Mouse (Mus musculus): ENCODE data around the gene Shisa9.

The Shisa9 gene

GRCm38 (mm10) chr16:12197611-12198010 is 213.7 kb downstream of the Shisa9 start:
- DNase-seq (ENCODE audit: low spot score in 2 of 2), result peak in 1 of 2 experiments; percentile 48

GRCm38 (mm10) chr16:12201216-12201615 is 217.3 kb downstream of the Shisa9 start:
- DNase-seq (ENCODE audit: low spot score in 2 of 2), result peak in 1 of 2 experiments; percentile 49

DNA sequence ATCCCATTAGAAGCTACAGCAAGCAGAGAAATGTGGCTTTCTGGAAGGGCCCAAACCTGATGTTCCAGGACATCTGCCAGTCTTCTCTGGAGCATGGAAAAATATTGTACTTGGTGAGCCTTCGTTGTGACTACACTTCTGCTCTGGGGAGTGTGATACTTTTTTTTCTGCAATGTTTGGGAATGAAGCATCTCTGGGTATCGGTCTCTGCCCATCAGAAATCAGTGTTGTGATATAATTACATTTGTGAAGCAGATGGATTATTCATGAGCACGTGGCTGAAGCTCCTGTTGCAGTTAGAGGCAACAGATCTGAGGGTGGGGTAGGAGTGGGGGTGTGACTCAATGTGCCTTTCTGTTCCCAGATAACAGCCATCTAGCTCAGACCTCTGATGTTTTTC is 218.2 kb downstream of the Shisa9 start:
- DNase-seq (ENCODE audit: low spot score in 2 of 2), result no peak

DNA sequence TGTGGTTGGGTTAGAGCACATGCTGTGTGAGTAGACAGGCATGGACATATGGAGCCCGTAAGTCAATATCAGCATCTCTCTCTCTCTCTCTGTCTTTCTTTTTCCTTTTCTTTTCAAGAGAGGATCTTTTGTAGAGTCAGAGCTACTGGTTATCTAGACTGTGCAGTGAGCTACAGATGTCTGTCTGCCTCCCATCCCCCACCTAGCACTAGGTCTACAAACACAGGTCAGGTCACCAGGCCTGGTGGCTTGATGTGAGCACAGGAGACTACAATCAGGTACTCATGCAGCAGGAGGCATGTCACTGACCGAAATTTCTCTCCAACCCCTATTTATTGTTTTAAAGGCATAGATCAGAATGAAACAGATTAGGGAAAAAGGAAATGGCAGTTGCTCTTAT is 219.1 kb downstream of the Shisa9 start:
- no peak for DNase-seq (ENCODE audit: low spot score in 2 of 2)

DNA sequence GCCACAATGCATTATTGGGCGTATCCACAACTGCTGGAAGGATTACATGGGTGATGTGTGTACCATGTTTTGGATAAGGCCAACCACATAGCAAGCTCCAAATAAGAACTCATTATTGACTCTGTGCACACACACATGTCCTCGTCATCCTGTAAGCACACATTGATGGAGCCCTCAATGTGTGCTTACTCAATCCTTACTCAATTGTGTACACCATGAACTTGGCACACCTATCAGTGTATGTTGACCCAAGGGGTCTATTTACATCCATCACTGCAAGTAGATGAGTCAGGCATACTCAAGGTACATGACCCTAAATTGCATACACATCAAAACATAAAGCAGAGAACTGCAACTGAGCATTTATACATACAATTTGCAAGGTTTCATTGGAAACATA is 220.5 kb downstream of the Shisa9 start:
- no peak for DNase-seq (ENCODE audit: low spot score in 2 of 2)

DNA sequence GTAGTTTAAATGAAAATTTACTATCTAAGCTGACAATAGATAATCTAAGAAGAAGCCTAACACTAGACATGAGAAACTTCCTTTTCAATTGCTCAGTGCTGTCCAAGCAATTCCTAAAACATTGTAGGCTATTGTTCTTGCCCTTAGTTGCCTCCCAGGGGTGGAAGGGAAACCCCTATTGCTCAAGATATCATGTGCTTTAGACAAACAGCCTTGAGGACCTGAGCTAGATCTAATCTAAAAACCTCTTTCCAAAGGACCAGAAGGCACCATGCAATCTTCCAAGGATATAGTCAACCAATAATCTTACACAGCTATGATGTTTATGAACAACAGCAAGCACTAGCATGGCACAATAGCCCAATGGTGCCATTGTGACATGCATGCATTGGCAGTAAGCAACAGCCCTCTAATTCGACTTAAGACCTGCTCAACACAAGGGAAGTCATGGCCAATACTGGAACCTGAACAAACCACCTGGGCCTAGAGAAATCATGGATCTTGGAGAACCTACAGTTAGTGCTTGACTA is 222.6 kb downstream of the Shisa9 start:
- DNase-seq (ENCODE audit: low spot score in 2 of 2), result no peak

DNA sequence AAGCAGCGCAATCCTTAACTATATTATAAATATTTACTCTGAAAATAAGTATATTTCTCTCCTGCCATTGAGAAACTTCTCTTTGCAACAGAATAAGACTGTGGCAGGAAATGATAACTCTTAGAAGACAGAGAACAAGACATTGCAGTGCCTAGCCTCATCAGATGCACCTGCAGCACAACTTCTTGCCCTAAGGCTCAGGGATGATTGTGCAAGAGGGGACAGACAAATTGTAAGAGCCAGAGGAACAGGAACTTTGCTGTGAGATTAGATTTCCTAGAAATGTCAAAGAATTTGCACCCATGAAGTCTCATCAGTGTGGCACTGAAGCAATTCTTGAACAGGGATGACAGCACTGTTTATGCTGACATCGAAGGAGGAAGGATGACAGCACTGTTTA is 223.0 kb downstream of the Shisa9 start:
- no peak for DNase-seq (ENCODE audit: low spot score in 2 of 2)

DNA sequence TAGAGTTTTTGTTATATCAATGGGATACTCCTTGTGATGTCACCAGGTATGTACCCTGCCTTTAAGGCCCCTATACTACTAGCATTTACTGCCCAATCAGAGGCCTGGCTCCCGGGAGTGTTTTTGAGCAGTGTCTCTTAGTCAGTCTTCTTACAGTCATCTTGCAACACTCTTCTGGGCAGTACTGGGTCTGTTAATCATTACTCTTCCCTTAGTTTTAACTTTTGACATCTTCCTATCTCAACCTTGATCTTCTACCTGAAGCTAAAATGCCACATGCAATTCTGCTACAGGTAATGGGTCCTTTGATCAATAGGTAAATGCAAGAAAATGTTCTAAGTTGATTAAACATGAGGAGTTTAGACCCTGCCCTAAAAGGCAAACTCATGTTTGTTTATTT is 225.4 kb downstream of the Shisa9 start:
- no peak for DNase-seq (ENCODE audit: low spot score in 2 of 2)

- DNase-seq (ENCODE audit: low spot score in 2 of 2), result no peak
These were observed 225.9 kb downstream of the Shisa9 start for GRCm38 (mm10) chr16:12209819-12210218.

DNA sequence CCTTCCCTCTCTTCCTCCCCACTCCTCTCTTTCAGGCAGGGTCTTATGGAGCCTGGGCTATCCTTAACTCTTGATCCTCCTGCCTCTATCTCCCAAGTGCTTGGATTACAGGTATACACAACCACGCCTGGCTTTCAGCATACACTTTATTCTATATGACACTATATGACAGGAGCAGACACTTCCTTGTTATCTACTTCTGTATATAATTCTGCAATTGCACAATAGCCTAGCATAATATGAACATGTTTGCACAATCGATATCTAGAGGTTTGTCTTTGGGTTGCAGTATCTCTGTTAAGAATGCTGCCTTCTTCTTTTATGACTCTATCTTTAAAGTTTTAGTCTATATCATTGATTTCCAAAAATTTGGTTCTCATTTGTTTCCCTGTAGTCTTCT is 230.1 kb downstream of the Shisa9 start:
- DNase-seq (ENCODE audit: low spot score in 2 of 2), result no peak

DNA sequence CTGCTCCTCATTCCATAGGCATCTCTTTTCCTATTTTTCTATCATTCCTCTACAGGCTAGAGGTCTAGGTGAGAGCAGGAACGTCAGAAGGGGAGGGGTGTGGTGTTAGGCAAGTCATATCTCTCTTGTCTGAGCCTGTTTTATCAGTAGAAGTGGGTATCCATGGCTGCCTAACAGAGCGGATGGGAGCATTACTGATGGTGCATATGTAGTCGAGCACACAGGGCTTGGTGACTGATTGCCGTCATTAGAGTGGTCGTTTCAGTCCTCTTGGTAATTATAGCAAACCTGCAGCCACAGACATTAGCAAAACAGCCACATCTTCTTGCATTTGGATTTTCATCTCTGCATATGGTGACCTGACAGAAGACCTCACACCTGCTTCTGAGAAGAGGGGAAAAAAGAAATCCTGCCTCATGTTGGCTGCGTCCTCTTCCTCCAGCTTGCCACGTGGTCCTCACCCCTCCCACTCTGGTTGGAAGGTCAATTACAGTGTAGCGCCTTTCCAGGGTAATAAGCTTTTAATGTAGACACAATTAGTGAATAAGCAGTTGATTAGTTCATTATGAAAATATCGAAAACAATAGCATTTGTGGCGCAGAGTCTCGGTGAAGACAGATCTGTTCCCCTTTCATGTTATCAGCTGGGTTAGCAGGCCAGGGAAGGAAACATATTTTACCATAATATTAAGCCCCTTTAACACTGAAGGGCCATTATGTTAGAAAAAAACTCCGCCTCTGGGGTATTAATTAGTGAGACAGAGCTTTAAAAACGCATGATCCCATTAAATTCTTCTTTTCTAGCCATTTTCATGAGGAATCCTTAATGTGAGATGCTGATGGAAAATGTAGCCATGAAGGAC is 233.6 kb downstream of the Shisa9 start:
- DNase-seq (ENCODE audit: low spot score in 2 of 2), result no peak

- DNase-seq (ENCODE audit: low spot score in 2 of 2), result no peak
These were observed 234.2 kb downstream of the Shisa9 start for GRCm38 (mm10) chr16:12218151-12218532.

- DNase-seq (ENCODE audit: low spot score in 2 of 2), result no peak
These were observed 235.9 kb downstream of the Shisa9 start for GRCm38 (mm10) chr16:12219821-12220220.

DNA sequence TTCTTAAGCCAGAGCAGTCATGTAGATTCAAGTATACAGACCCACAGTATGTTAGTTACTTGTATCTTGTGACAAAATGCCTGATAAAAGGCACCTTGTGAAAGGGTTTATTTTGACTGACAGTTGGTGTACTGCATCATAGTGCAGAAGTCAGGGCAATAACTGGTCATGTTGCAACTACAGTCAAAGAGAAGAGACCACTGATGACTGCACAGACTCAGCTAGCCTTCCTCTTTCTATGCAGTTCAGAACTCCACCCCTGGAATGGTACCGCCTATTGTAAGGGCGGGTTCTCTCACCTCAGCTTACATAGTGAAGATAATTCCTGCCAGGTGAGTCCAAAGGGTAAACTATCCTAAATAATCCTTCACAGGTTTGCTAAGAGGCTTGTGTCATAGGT is 239.6 kb downstream of the Shisa9 start:
- DNase-seq (ENCODE audit: low spot score in 2 of 2), result no peak

DNA sequence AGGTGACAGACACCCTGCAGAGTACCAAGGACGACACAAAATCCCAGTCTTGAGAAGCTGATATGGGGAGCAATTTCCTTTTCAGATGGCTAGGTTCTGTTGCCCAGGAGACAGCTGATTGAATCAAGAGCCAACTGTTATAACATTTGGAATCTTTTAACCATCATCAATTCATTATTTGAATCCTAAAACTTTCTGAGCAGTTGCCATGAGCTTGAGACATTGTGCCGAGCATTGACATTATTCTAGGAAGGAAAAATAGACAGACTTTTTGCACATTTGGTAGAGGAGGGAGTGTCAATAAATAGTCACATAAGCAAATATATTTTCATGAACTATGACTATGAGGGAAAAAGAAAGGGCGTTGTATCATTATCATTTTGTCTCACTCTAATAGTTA is 243.0 kb downstream of the Shisa9 start:
- no peak for DNase-seq (ENCODE audit: low spot score in 2 of 2)

DNA sequence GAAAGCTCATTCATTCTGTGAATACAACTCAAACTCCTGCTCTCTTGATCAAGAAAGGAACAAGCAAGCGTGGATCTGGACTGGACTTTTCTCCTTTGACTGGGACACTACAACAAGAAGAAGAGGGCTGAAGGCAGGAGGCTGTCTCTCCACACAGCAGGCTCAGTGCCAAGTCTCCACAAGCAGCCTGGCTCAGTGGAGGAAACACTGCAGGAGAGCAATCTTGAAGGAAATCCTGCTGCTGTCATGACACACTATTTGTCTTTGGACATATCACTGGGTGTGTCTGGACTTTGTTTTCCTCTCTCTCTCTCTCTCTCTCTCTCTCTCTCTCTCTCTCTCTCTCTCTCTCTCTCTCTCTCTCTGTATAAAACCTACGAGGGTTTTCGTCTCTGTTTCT is 249.4 kb downstream of the Shisa9 start:
- no peak for DNase-seq (ENCODE audit: low spot score in 2 of 2)

- DNase-seq (ENCODE audit: low spot score in 2 of 2), result no peak
These were observed 250.4 kb downstream of the Shisa9 start for GRCm38 (mm10) chr16:12234289-12234688.

DNA sequence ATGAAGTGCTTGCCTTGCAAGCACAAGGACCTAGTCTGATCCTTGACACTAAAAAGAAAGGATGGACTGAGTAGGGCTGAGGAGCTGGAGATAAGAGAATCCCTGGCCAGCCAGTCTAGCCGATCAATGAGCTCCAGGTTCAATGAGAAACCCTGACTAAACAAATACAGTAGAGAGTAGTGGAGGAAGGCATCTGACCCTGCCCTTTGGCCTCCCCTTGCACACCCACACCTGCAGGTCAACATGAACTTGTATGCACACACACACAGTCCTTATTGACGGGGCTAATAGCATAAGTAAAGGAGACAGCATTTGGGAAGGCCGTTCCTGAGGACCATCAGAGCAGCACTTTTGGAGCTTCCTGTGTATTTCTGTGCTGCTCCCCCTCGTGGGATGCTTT is 254.7 kb downstream of the Shisa9 start:
- DNase-seq (ENCODE audit: low spot score in 2 of 2), result no peak

DNA sequence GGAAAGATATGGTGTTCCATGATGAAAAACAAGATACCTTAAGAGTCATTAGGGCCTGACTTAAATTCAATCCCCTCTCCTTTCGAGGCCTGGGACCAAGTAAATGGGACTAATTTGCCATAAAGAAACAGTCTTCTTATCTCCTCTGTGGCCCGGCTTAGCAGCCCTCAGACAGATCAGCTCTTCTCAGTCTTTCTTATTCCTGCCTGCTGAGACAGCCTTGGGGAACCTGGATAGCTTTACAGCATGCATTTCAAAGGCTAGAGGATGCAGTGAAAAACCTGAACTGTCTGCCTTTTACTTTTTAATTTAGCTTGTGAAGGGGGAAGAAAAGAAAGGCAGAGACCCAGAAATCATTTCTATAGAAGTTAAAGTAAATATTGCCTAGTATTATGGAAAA is 275.4 kb downstream of the Shisa9 start:
- no peak for DNase-seq (ENCODE audit: low spot score in 2 of 2)

DNA sequence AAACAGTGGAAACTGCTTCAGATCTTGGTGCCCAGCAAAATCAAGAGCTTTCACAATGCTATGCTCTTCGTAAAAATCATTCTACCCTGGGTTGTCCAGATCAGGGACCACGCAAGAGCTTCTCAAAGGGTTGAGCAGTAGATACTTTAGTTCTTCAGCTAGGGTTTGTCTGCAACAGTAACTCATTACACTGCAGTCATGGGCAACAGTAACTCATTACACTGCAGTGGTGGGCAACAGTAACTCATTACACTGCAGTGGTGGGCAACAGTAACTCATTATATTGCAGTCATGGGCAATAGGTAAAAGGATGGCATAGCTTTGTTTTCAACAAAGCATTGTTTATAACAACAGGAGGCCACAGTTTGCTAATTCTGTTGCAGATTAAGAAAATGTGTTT is 281.9 kb downstream of the Shisa9 start:
- DNase-seq (ENCODE audit: low spot score in 2 of 2), result no peak

DNA sequence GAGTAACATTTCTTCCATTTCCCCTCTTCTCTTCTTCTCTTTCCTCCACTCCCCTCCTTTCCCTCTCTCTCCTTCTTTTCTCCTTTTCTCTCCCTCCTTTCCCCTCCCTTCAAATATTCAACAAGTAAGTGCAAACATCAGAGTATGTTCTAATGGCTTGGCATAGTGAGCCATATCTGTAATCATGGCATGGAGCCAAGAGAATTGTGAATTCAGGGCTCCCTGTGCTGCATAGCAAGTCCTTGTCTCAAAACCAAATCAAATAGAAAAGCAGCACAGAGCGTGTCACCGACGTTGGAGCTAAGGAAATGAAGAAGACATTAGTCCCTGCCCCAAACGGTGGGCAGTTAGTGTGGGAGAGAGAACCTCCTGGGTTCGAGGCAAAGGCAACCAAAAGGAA is 316.6 kb downstream of the Shisa9 start:
- DNase-seq (ENCODE audit: low spot score in 2 of 2), result no peak

- no peak for DNase-seq (ENCODE audit: low spot score in 2 of 2)
These were observed 319.5 kb downstream of the Shisa9 start for GRCm38 (mm10) chr16:12303420-12303819.

- no peak for DNase-seq (ENCODE audit: low spot score in 2 of 2)
These were observed 323.5 kb downstream of the Shisa9 start for GRCm38 (mm10) chr16:12307318-12307965.

All from left cerebral cortex, adult 9 months (tissue).